Mouse (Mus musculus): ENCODE results near the gene Zfp362. TPM values are rescaled to one million over a fixed set of nuclear protein-coding genes. Genes with fewer than 3 reads are reported as not detected.

Zfp362 gene
- polyA plus RNA-seq, 1 experiment from 2014 or later, result 44.3 TPM

GRCm38 (mm10) chr4:128774467-128774866, 31.4 kb downstream of the Zfp362 start:
- no peaks in the 10 kb centered on the region for H3K9me3 ChIP-seq (replicated peaks)
- H3K36me3 ChIP-seq, result peaks cover 71% of the 10 kb centered on the region
- no peak overlapping the region for H3K27ac ChIP-seq
- 0 out of 2 replicates have a peak, but pooled peaks cover 8% of the 10 kb centered on the region for H3K4me1 ChIP-seq
- 95% methylated on average over 9 of the region's 9 CpGs for WGBS
- no peak overlapping the region for H3K9ac ChIP-seq
- no peak for ATAC-seq (ENCODE audit: low FRiP score)
- H3K4me3 ChIP-seq, result no peak overlapping the region
- H3K27me3 ChIP-seq, result no peaks in the 10 kb centered on the region
- H3K4me2 ChIP-seq (replicated peaks), result no peak overlapping the region

GRCm38 (mm10) chr4:128773820-128774219, 32.0 kb downstream of the Zfp362 start:
- H3K36me3 ChIP-seq, result peaks cover 65% of the 10 kb centered on the region
- no peak for ATAC-seq (ENCODE audit: low FRiP score)

GRCm38 (mm10) chr4:128770698-128771097, 35.1 kb downstream of the Zfp362 start:
- no peak overlapping the region for H3K9ac ChIP-seq
- 87% methylated on average over 5 of the region's 5 CpGs for WGBS
- ATAC-seq (ENCODE audit: low FRiP score), result no peak

More at GRCm38 (mm10) chr4:128773820-128774219, 32.0 kb downstream of the Zfp362 start:
- Histone ChIP-seq H3K27ac (no peak overlapping the region), H3K4me3 (no peak overlapping the region), H3K9me3 (replicated peaks) (no peaks in the 10 kb centered on the region), H3K27me3 (no peaks in the 10 kb centered on the region), H3K4me2 (replicated peaks) (no peak overlapping the region), H3K4me1 (0 out of 2 replicates have a peak, but pooled peaks cover 8% of the 10 kb centered on the region), H3K9ac (no peak overlapping the region)
- WGBS, result 90% methylated on average over 11 of the region's 11 CpGs

GRCm38 (mm10) chr4:128769569-128770355, 36.1 kb downstream of the Zfp362 start:
- no peak overlapping the region for H3K27ac ChIP-seq
- 86% methylated on average over 13 of the region's 13 CpGs for WGBS
- no peaks in the 10 kb centered on the region for H3K9me3 ChIP-seq (replicated peaks)
- H3K4me2 ChIP-seq (replicated peaks), result no peak overlapping the region
- H3K4me3 ChIP-seq, result no peak overlapping the region
- no peak for ATAC-seq (ENCODE audit: low FRiP score)
- H3K27me3 ChIP-seq, result no peaks in the 10 kb centered on the region
- 0 out of 2 replicates have a peak, but pooled peaks cover 8% of the 10 kb centered on the region for H3K4me1 ChIP-seq
- H3K9ac ChIP-seq, result no peak overlapping the region
- peaks cover 29% of the 10 kb centered on the region for H3K36me3 ChIP-seq

More at GRCm38 (mm10) chr4:128770698-128771097, 35.1 kb downstream of the Zfp362 start:
- Histone ChIP-seq H3K27me3 (no peaks in the 10 kb centered on the region), H3K4me3 (no peak overlapping the region), H3K9me3 (replicated peaks) (no peaks in the 10 kb centered on the region), H3K4me2 (replicated peaks) (no peak overlapping the region), H3K27ac (no peak overlapping the region), H3K4me1 (0 out of 2 replicates have a peak, but pooled peaks cover 8% of the 10 kb centered on the region), H3K36me3 (peaks cover 38% of the 10 kb centered on the region)

DNA sequence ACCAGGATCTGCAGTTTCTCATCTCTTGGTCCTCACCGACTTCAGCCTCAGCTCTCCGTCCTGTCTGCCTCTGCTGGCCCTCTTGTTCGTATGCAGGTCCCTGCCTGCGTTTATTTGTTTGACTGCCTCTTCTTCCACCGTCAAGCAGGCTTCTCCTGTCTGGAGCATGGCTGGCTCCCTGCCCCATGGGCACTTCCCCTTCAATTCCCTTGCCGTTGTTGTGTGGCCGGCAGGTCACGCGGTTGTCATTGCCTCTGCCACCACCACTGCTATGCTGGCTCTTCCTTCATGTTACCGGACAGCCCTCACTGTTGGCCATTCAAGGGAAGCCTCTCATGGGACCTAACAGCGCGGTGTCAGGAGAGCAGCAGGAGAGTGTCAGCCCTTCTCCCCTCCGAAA, 37.7 kb downstream of the Zfp362 start:
- Histone ChIP-seq H3K4me1 (0 out of 2 replicates have a peak, but pooled peaks cover 8% of the 10 kb centered on the region), H3K9me3 (replicated peaks) (peaks cover 4% of the 10 kb centered on the region), H3K36me3 (peaks cover 13% of the 10 kb centered on the region), H3K4me2 (replicated peaks) (no peak overlapping the region), H3K27ac (no peak overlapping the region), H3K9ac (no peak overlapping the region), H3K4me3 (no peak overlapping the region), H3K27me3 (no peaks in the 10 kb centered on the region)
- ATAC-seq (ENCODE audit: low FRiP score), result no peak
- WGBS, result 81% methylated on average over 13 of the region's 13 CpGs

GRCm38 (mm10) chr4:128766929-128767328, 38.9 kb downstream of the Zfp362 start:
- no peak overlapping the region for H3K27ac ChIP-seq
- 94% methylated on average over 20 of the region's 20 CpGs for WGBS

DNA sequence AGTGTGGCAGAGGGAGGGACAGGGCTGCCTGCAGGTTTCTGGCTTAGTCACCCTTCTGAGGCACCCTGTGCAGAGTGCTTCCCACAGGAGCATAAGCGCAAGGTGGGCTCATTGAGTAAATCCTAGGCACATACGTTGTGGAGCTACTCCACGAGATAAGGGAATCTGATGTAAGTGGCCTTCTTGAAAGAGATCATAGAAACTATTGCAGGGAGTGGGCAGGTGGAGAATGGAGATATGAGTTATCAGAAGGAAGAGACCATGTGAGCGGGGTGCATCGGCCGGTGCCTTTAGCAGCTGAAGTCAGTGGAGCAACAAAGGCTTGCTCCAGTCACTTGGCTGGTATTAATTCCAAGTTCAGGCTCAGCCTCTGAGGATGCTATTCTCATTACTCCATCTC, 45.8 kb downstream of the Zfp362 start:
- Histone ChIP-seq H3K4me1 (0 out of 2 replicates have a peak, but pooled peaks cover 3% of the 10 kb centered on the region), H3K9me3 (replicated peaks) (peaks cover 6% of the 10 kb centered on the region), H3K4me3 (no peak overlapping the region), H3K36me3 (peaks cover 2% of the 10 kb centered on the region; the same call in 1 of the 2 replicates), H3K9ac (no peak overlapping the region), H3K4me2 (replicated peaks) (no peak overlapping the region), H3K27me3 (no peaks in the 10 kb centered on the region), H3K27ac (no peak overlapping the region)
- no peak for ATAC-seq (ENCODE audit: low FRiP score)
- 93% methylated on average over 6 of the region's 6 CpGs for WGBS

More at GRCm38 (mm10) chr4:128766929-128767328, 38.9 kb downstream of the Zfp362 start:
- H3K9ac ChIP-seq, result no peak overlapping the region
- H3K4me3 ChIP-seq, result no peak overlapping the region
- no peak for ATAC-seq (ENCODE audit: low FRiP score)
- H3K4me1 ChIP-seq, result 0 out of 2 replicates have a peak, but pooled peaks cover 8% of the 10 kb centered on the region
- no peak overlapping the region for H3K4me2 ChIP-seq (replicated peaks)
- H3K36me3 ChIP-seq, result peaks cover 1% of the 10 kb centered on the region
- H3K9me3 ChIP-seq (replicated peaks), result peaks cover 6% of the 10 kb centered on the region
- H3K27me3 ChIP-seq, result no peaks in the 10 kb centered on the region

- WGBS, result 91% methylated on average over 5 of the region's 5 CpGs
- no peak overlapping the region for H3K9ac ChIP-seq
Measured at GRCm38 (mm10) chr4:128759214-128759613, 46.6 kb downstream of the Zfp362 start.

DNA sequence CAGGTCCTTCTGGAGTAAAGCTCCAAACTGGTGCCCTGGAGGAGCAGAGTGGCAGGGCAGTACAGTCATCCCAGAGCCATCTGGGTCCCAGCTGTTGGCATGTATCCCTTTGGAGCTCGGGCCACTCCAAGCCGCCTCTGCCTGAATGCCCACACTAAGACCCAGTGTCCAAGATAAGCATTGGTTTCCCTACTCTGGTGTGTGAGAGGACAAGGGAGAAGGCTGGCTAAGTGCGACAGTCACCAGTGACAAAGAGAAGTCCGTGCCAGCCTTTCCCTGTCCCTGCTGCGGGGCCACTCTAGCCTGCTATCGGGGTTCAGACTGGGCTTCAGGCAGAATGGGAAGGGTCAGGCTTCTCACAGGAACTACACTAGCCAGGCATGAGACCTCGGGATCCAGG, 49.9 kb downstream of the Zfp362 start:
- 78% methylated on average over 7 of the region's 7 CpGs for WGBS
- ATAC-seq (ENCODE audit: low FRiP score), result peak; percentile 33; the same call in 1 of the 2 replicates

More at GRCm38 (mm10) chr4:128759214-128759613, 46.6 kb downstream of the Zfp362 start:
- H3K4me2 ChIP-seq (replicated peaks), result no peak overlapping the region
- ATAC-seq (ENCODE audit: low FRiP score), result no peak
- peaks cover 6% of the 10 kb centered on the region for H3K9me3 ChIP-seq (replicated peaks)
- H3K4me3 ChIP-seq, result no peak overlapping the region
- no peak overlapping the region; the same call in 1 of the 2 replicates for H3K27ac ChIP-seq
- peaks cover 5% of the 10 kb centered on the region; the same call in 1 of the 2 replicates for H3K36me3 ChIP-seq
- H3K27me3 ChIP-seq, result no peaks in the 10 kb centered on the region
- 0 out of 2 replicates have a peak, but pooled peaks cover 3% of the 10 kb centered on the region for H3K4me1 ChIP-seq

DNA sequence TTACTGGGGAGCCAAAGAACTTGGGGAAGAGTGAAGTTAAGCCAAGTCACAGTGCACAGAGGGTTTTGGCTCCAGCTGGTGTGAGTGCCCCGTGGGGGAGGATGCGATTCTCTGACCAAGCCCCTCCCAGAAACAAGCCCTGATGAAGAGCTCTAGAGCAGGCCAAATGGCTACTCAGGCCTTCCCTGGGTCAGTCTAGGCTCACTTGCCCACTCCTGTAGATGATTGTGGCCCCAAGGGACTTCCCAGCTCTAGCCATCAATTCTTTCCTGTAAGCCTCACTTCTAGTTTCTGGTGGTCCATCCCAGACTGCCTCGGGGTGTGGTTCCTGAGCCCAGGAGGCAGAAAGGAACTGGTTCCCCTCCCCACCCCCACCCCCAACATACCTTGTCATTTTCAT, 50.8 kb downstream of the Zfp362 start, which contains the start of gene A3galt2:
Gene A3galt2, plus strand, starts transcription at position 301 of the 400 bp plus-strand sequence.
- no peak within 1 kb of the TSS for H3K9ac ChIP-seq
- H3K27me3 ChIP-seq, result no peaks in the 10 kb centered on the region
- peaks cover 44% of the 10 kb centered on the region for H3K36me3 ChIP-seq
- no peak within 1 kb of the TSS for H3K4me3 ChIP-seq
- no peak within 1 kb of the TSS for H3K4me2 ChIP-seq (replicated peaks)
- WGBS, result 95% methylated on average over 3 of the region's 3 CpGs
- H3K9me3 ChIP-seq (replicated peaks), result no peaks in the 10 kb centered on the region
- no peak for ATAC-seq (ENCODE audit: low FRiP score)
- 0 out of 2 replicates have a peak, but pooled peaks cover 3% of the 10 kb centered on the region for H3K4me1 ChIP-seq
- H3K27ac ChIP-seq, result peak within 1 kb of the TSS; percentile 41

More for the DNA sequence above, 49.9 kb downstream of the Zfp362 start:
- 0 out of 2 replicates have a peak, but pooled peaks cover 3% of the 10 kb centered on the region for H3K4me1 ChIP-seq
- peak overlapping the region; percentile 41; the same call in 1 of the 2 replicates for H3K27ac ChIP-seq
- no peaks in the 10 kb centered on the region for H3K9me3 ChIP-seq (replicated peaks)
- H3K4me2 ChIP-seq (replicated peaks), result no peak overlapping the region
- H3K27me3 ChIP-seq, result no peaks in the 10 kb centered on the region
- H3K4me3 ChIP-seq, result no peak overlapping the region
- H3K9ac ChIP-seq, result no peak overlapping the region
- H3K36me3 ChIP-seq, result peaks cover 36% of the 10 kb centered on the region

- WGBS, result 94% methylated on average over 7 of the region's 7 CpGs
- H3K4me1 ChIP-seq, result 0 out of 2 replicates have a peak, but pooled peaks cover 3% of the 10 kb centered on the region
- no peak overlapping the region for H3K9ac ChIP-seq
- H3K27me3 ChIP-seq, result no peaks in the 10 kb centered on the region
- peak overlapping the region; percentile 23; the same call in 1 of the 2 replicates for H3K27ac ChIP-seq
- H3K36me3 ChIP-seq, result peaks cover 59% of the 10 kb centered on the region
- H3K9me3 ChIP-seq (replicated peaks), result no peaks in the 10 kb centered on the region
- ATAC-seq (ENCODE audit: low FRiP score), result no peak
- H3K4me2 ChIP-seq (replicated peaks), result no peak overlapping the region
- no peak overlapping the region for H3K4me3 ChIP-seq
Measured at GRCm38 (mm10) chr4:128753571-128753970, 52.3 kb downstream of the Zfp362 start.

DNA sequence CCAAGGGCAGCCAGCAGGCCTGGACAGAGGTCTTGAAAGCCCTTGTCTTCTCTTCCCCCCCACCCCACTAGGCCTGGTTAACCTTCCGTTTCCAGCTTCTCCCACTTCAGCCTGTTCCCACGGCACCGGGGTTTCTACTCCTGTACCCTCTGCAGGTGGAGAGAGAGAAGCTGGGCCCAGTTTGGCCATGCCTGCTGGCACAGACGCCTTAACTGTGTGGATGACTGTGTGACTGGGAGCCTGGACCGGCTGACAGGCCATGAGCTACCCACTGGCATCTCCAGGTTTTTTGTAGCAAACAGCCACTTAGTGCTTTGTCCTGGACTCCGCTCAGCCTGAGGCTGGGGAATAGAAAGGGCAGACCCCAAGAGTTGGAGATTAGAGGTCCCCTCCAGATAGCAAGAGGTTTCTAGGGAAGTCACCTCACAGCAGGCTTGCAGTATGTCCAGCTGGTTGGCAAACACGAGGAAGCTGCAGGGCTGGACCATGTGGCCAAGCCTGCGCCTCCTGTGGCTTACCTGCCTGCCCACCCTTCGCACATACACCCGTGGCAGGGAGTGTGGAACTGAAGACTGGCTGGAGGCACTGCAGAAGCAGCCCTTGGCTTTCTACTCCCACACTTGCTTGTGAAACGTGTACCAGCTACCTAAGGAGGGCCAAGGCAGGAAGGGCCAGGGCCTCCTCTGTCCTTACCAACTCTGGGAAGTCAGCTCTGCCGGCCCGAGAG, 53.7 kb downstream of the Zfp362 start:
- H3K27me3 ChIP-seq, result no peaks in the 10 kb centered on the region
- no peaks in the 10 kb centered on the region for H3K9me3 ChIP-seq (replicated peaks)
- H3K4me1 ChIP-seq, result 0 out of 2 replicates have a peak, but pooled peaks cover 3% of the 10 kb centered on the region
- ATAC-seq (ENCODE audit: low FRiP score), result no peak
- H3K4me3 ChIP-seq, result no peak overlapping the region
- H3K27ac ChIP-seq, result no peak overlapping the region
- 91% methylated on average over 13 of the region's 13 CpGs for WGBS
- no peak overlapping the region for H3K4me2 ChIP-seq (replicated peaks)
- H3K9ac ChIP-seq, result 0 out of 2 replicates have a peak overlapping the region, but pooled peaks have one; percentile 6
- H3K36me3 ChIP-seq, result peaks cover 72% of the 10 kb centered on the region
